7 mouse cellular contexts compared by ENCODE assay signal in the genomic region with DNA sequence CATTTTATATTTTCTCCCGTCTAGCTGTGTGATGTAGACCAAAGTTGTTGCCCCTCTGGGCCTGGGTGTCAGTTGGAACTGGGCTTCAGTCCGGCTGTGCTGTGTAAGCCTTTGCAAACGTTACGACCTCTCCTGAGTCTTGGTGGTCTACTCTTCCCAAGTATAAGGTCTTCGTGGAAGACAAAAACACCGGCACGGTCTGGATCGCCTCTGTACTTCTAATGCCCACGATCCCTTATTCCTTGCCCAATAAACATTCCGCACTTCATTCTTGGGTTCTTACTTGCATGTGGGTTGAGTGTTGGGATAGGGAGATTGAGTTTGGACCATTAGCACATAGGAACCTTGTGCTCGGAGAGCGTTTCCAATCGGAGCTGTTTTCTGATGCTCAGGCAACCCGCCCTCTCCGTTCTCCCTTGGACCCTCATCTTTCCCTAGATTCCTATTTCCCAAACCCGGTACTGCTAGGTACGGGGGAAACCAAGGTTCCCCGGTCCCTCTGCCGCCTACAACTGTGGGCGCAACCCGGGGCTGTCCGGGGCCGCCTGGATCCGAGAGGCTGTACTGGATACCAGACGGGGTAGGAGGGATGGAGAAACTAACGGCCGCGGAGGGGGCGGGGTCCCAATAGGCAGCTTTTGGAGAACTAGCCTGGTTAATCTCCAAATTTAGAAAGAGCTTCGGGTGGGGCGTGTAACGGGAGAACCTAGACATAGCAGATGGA. TPM values are rescaled to one million over a fixed set of nuclear protein-coding genes. Genes with fewer than 3 reads are reported as not detected.
DNase-seq lines count a peak whose midpoint lies in the region; ATAC-seq and TF ChIP-seq lines count a peak whose summit lies in the region.

No protein-coding gene starts in this region.

- WGBS in forebrain, postnatal 0 days: 11% methylated on average over 32 of the region's 32 CpGs
- WGBS in midbrain, embryonic 11.5 days: 6% methylated on average over 32 of the region's 32 CpGs

- peak overlapping the region; percentile 20; the same call in 1 of the 2 replicates for H3K27ac ChIP-seq in left cerebral cortex, adult 2 months
- peak overlapping the region; percentile 62; the same call in 1 of the 2 replicates for H3K27ac ChIP-seq in forebrain, postnatal 0 days (ENCODE audit: low read depth, low read length)
- no peak overlapping the region for H3K27ac ChIP-seq in midbrain, embryonic 11.5 days (ENCODE audit: low read depth, low read length)

- H3K9ac ChIP-seq in forebrain, postnatal 0 days: peak overlapping the region; percentile 87
- H3K9ac ChIP-seq in midbrain, embryonic 11.5 days (ENCODE audit: low read length): peak overlapping the region; percentile 54

- no peak for ATAC-seq in forebrain, postnatal 0 days
- no peak for ATAC-seq in midbrain, embryonic 11.5 days (ENCODE audit: low FRiP score)
- no peak for ATAC-seq in erythroblast, adult 5-6 weeks (replicated peaks; ENCODE audit: low FRiP score, poor library complexity, severe bottlenecking)

- H3K27me3 ChIP-seq in forebrain, postnatal 0 days (ENCODE audit: insufficient read depth, low read length): peaks cover 8% of the 10 kb centered on the region
- H3K27me3 ChIP-seq in midbrain, embryonic 11.5 days (ENCODE audit: control insufficient read depth, insufficient read depth, low read length): peaks cover 60% of the 10 kb centered on the region

- no peaks in the 10 kb centered on the region for H3K36me3 ChIP-seq in forebrain, postnatal 0 days (ENCODE audit: insufficient read depth)
- no peaks in the 10 kb centered on the region for H3K36me3 ChIP-seq in midbrain, embryonic 11.5 days (ENCODE audit: control insufficient read depth, insufficient read depth, low read length)

- intact Hi-C loops in left cerebral cortex, adult 2 months (cut with DNase I): loop anchor here (10.0 kb wide), 2 partner anchors 209 to 499 kb away; partner anchors contain the start of gene Shisa7
- intact Hi-C loops in left cerebral cortex, postnatal 4 days (cut with DNase I): loop anchor here (5.0 kb wide), 1 partner anchor 36 kb away; the partner anchor contains the start of gene Gm44973

- peak; percentile 54 to 62 for DNase-seq in left cerebral cortex, adult 2 months (ENCODE audit: extremely low spot score in 1 of 2, low spot score in 2 of 2)
- DNase-seq in left cerebral cortex, postnatal 4 days: no peak
- DNase-seq in cerebellum, postnatal 36 days: peak; percentile 48 to 51
- DNase-seq in forebrain, postnatal 0 days: peak; percentile 72
- DNase-seq in midbrain, embryonic 11.5 days (ENCODE audit: low spot score, missing footprints): peak; percentile 93
- DNase-seq in thymus, postnatal 10 days (ENCODE audit: low spot score in 2 of 2): no peak

- H3K4me2 ChIP-seq in forebrain, postnatal 0 days (ENCODE audit: low read depth): peak overlapping the region; percentile 86
- H3K4me2 ChIP-seq in midbrain, embryonic 11.5 days: peak overlapping the region; percentile 77

- TF ChIP-seq CTCF in left cerebral cortex, adult 2 months (IDR thresholded peaks at IDR 0.05): no peak
- no peak for TF ChIP-seq CTCF in forebrain, postnatal 0 days (IDR thresholded peaks at IDR 0.05; ENCODE audit: low read depth)

- no peaks in the 10 kb centered on the region for H3K9me3 ChIP-seq in forebrain, postnatal 0 days (ENCODE audit: low read length)
- H3K9me3 ChIP-seq in midbrain, embryonic 11.5 days (ENCODE audit: control insufficient read depth, low read length): no peaks in the 10 kb centered on the region

- peak overlapping the region; percentile 67 for H3K4me3 ChIP-seq in left cerebral cortex, adult 2 months
- H3K4me3 ChIP-seq in forebrain, postnatal 0 days (ENCODE audit: low read depth, low read length): peak overlapping the region; percentile 87
- peak overlapping the region; percentile 52 for H3K4me3 ChIP-seq in midbrain, embryonic 11.5 days (ENCODE audit: low read depth, low read length)

- H3K4me1 ChIP-seq in forebrain, postnatal 0 days (ENCODE audit: insufficient read depth): peaks cover 38% of the 10 kb centered on the region
- H3K4me1 ChIP-seq in midbrain, embryonic 11.5 days (ENCODE audit: control insufficient read depth, insufficient read depth, low read length): peaks cover 28% of the 10 kb centered on the region

RNA-seq across cellular contexts. Expression of gene Zfp580, which starts 2.3 kb away (rescaled TPM):
- total RNA-seq in left cerebral cortex, adult 2 months (2021): 10 to 100 TPM; 30.5 to 32.5 TPM
- 10 to 100 TPM; 65.0 to 65.4 TPM for total RNA-seq in left cerebral cortex, postnatal 4 days (2021)
- 26.2 and 42.1 TPM in 2 replicates for total RNA-seq in forebrain, postnatal 0 days (2014; rRNA removed)
- 132 and 135 TPM in 2 replicates for polyA plus RNA-seq in forebrain, postnatal 0 days (2015; fragmentation: Nextera tagmentation; extraction: Ambion mirVana)
- polyA plus RNA-seq in midbrain, embryonic 11.5 days (2014; fragmentation: Nextera tagmentation; extraction: Ambion mirVana): 34.1 and 47.6 TPM in 2 replicates
- total RNA-seq in erythroblast, adult 5-6 weeks (2015; ENCODE audit: low replicate concordance): not detected in 2 replicates
- total RNA-seq in erythroblast, adult 5-6 weeks (2017; ENCODE audit: low replicate concordance): 0.26 TPM in 1 of 2 replicates, not detected in the other

RNA-seq across cellular contexts. Expression of gene U2af2, which starts 8.3 kb away (rescaled TPM):
- total RNA-seq in left cerebral cortex, adult 2 months (2021): 100 to 1,000 TPM; 183 to 187 TPM
- total RNA-seq in left cerebral cortex, postnatal 4 days (2021): 100 to 1,000 TPM; 222 to 229 TPM
- total RNA-seq in forebrain, postnatal 0 days (2014; rRNA removed): 179 and 184 TPM in 2 replicates
- polyA plus RNA-seq in forebrain, postnatal 0 days (2015; fragmentation: Nextera tagmentation; extraction: Ambion mirVana): 92.7 and 101 TPM in 2 replicates
- 151 and 159 TPM in 2 replicates for polyA plus RNA-seq in midbrain, embryonic 11.5 days (2014; fragmentation: Nextera tagmentation; extraction: Ambion mirVana)
- 42.3 and 45.8 TPM in 2 replicates for total RNA-seq in erythroblast, adult 5-6 weeks (2015; ENCODE audit: low replicate concordance)
- 48.8 and 56.9 TPM in 2 replicates for total RNA-seq in erythroblast, adult 5-6 weeks (2017; ENCODE audit: low replicate concordance)

RNA-seq across cellular contexts. Expression of gene Zfp784, which starts 15.4 kb away (rescaled TPM):
- 1 to 10 TPM; 4.2 to 5.5 TPM for total RNA-seq in left cerebral cortex, adult 2 months (2021)
- 1 to 10 TPM; 5.2 to 5.6 TPM for total RNA-seq in left cerebral cortex, postnatal 4 days (2021)
- 5.2 and 5.6 TPM in 2 replicates for total RNA-seq in forebrain, postnatal 0 days (2014; rRNA removed)
- 4.1 and 5.0 TPM in 2 replicates for polyA plus RNA-seq in forebrain, postnatal 0 days (2015; fragmentation: Nextera tagmentation; extraction: Ambion mirVana)
- 3.3 and 3.6 TPM in 2 replicates for polyA plus RNA-seq in midbrain, embryonic 11.5 days (2014; fragmentation: Nextera tagmentation; extraction: Ambion mirVana)
- total RNA-seq in erythroblast, adult 5-6 weeks (2015; ENCODE audit: low replicate concordance): not detected in 2 replicates
- 0.84 TPM in 1 of 2 replicates, not detected in the other for total RNA-seq in erythroblast, adult 5-6 weeks (2017; ENCODE audit: low replicate concordance)

RNA-seq across cellular contexts. Expression of gene 4632433K11Rik, which starts 19.7 kb away (rescaled TPM):
- total RNA-seq in left cerebral cortex, adult 2 months (2021): not detected
- not detected for total RNA-seq in left cerebral cortex, postnatal 4 days (2021)
- 0.24 TPM in 1 of 2 replicates, not detected in the other for total RNA-seq in forebrain, postnatal 0 days (2014; rRNA removed)
- not detected in 2 replicates for polyA plus RNA-seq in forebrain, postnatal 0 days (2015; fragmentation: Nextera tagmentation; extraction: Ambion mirVana)
- polyA plus RNA-seq in midbrain, embryonic 11.5 days (2014; fragmentation: Nextera tagmentation; extraction: Ambion mirVana): 0.33 TPM in 1 of 2 replicates, not detected in the other
- not detected in 2 replicates for total RNA-seq in erythroblast, adult 5-6 weeks (2015; ENCODE audit: low replicate concordance)
- 0.60 TPM in 1 of 2 replicates, not detected in the other for total RNA-seq in erythroblast, adult 5-6 weeks (2017; ENCODE audit: low replicate concordance)

RNA-seq across cellular contexts. Expression of gene Epn1, which starts 26.4 kb away (rescaled TPM):
- 100 to 1,000 TPM; 470 to 471 TPM for total RNA-seq in left cerebral cortex, adult 2 months (2021)
- total RNA-seq in left cerebral cortex, postnatal 4 days (2021): 100 to 1,000 TPM; 301 to 316 TPM
- 341 and 347 TPM in 2 replicates for total RNA-seq in forebrain, postnatal 0 days (2014; rRNA removed)
- 126 and 127 TPM in 2 replicates for polyA plus RNA-seq in forebrain, postnatal 0 days (2015; fragmentation: Nextera tagmentation; extraction: Ambion mirVana)
- polyA plus RNA-seq in midbrain, embryonic 11.5 days (2014; fragmentation: Nextera tagmentation; extraction: Ambion mirVana): 47.8 and 56.2 TPM in 2 replicates
- total RNA-seq in erythroblast, adult 5-6 weeks (2015; ENCODE audit: low replicate concordance): 42.2 and 42.5 TPM in 2 replicates
- total RNA-seq in erythroblast, adult 5-6 weeks (2017; ENCODE audit: low replicate concordance): 51.2 and 86.8 TPM in 2 replicates

Comparison
In these comparisons a context has a peak if more than half of its experiments do, and no peak if none do; other contexts are left out.
1. DNase-seq: peak in left cerebral cortex, adult 2 months (2 of 2), cerebellum, postnatal 36 days (2 of 2), forebrain, postnatal 0 days (single experiment) and midbrain, embryonic 11.5 days (single experiment); none in left cerebral cortex, postnatal 4 days (single experiment) and thymus, postnatal 10 days (0 of 2).
2. RNA of gene Zfp580, which starts 2.3 kb away (total RNA-seq): 65.0 to 65.4 TPM in left cerebral cortex, postnatal 4 days, 26.2 to 42.1 TPM in forebrain, postnatal 0 days and 30.5 to 32.5 TPM in left cerebral cortex, adult 2 months; 0.26 TPM in erythroblast, adult 5-6 weeks; every median in the first group is over 10 times any median in the second.
3. Peak in every context shown above with its lines, with median percentiles within 50 percentile points of each other: H3K4me3 ChIP-seq.